Mouse (Mus musculus) heart, adult 2 months (tissue): ENCODE results near the gene Lingo2. TPM values are rescaled to one million over a fixed set of nuclear protein-coding genes. Genes with fewer than 3 reads are reported as not detected.
"Not testable (repeated sequence)": the region's sequence is repeated elsewhere in the genome, so short reads cannot be mapped to it uniquely, and the experiment has no call there.

Source experiments
- DNase-seq, 2 experiments: peaks; one replicate each; pipeline ENCODE4 v3.0.0; 2021
- H3K27ac ChIP-seq: fragments of 200-600 bp; 2 replicates; pipeline ENCODE4 v1.8.1; 2022
- H3K27me3 ChIP-seq: fragments of 200-500 bp; 2 replicates; pipeline ENCODE4 v1.6.1; 2012; ENCODE audit warnings: mild to moderate bottlenecking, low read length, inconsistent platforms, mixed read lengths; ENCODE audit not compliant: control insufficient read depth, insufficient read depth
- H3K36me3 ChIP-seq: fragments of 200-500 bp; 2 replicates; pipeline ENCODE4 v1.6.1; 2012; ENCODE audit warnings: low read length, inconsistent platforms; ENCODE audit not compliant: control insufficient read depth, insufficient read depth
- H3K4me1 ChIP-seq: fragments of 200-500 bp; 2 replicates; pipeline ENCODE4 v1.6.1; 2011; ENCODE audit warnings: low read length; ENCODE audit not compliant: control insufficient read depth, insufficient read depth
- H3K4me3 ChIP-seq: fragments of 200-600 bp; 2 replicates; pipeline ENCODE4 v1.8.1; 2022
- H3K79me2 ChIP-seq: fragments of 200-500 bp; replicated peaks from 2 replicates; pipeline ENCODE4 v1.6.1; 2012; ENCODE audit warnings: mild to moderate bottlenecking, inconsistent platforms, low read length, moderate library complexity, mixed read lengths; ENCODE audit not compliant: control insufficient read depth, insufficient read depth
- H3K9ac ChIP-seq: fragments of 200-500 bp; 2 replicates; pipeline ENCODE4 v1.6.1; 2012; ENCODE audit warnings: low read depth, mild to moderate bottlenecking, control low read depth, inconsistent platforms, low read length, mixed read lengths
- CTCF ChIP-seq: fragments of 200-600 bp; IDR thresholded peaks from 2 replicates; pipeline ENCODE4 v1.8.1; 2022; ENCODE audit warnings: antibody characterized with exemption, mild to moderate bottlenecking, moderate library complexity
- EP300 ChIP-seq: fragments of 200-500 bp; IDR thresholded peaks from 2 replicates; pipeline ENCODE4 v1.6.1; 2011; ENCODE audit warnings: low read depth, low read length, control low read depth; ENCODE audit not compliant: insufficient read depth
- POLR2A ChIP-seq: fragments of 200-500 bp; IDR thresholded peaks from 2 replicates; pipeline ENCODE4 v1.6.1; 2011; ENCODE audit warnings: mild to moderate bottlenecking, low read depth, low read length, control low read depth; ENCODE audit not compliant: insufficient read depth
- WGBS: fragments of 180-500 bp; shearing (Covaris S2); methylation state at CpG from one replicate; pipeline ENCODE4 v1.1.7; 2018; 5-methylcytosine and 5-hydroxymethylcytosine counted together
- intact Hi-C: fragments of 180-260 bp; cut with DNase I; formaldehyde crosslinking; loops from one replicate; pipeline ENCODE4 v1.15.1; 2025
- polyA plus RNA-seq: library from polyadenylated mRNA; depleted of rRNA; stranded (reverse); fragments of >200 nt; gene quantifications from 2 replicates; pipeline ENCODE4 v1.2.3, GENCODE M21; 2012
- total RNA-seq, 2 experiments: library from RNA; stranded (reverse); gene quantifications; 2 replicates each; pipeline ENCODE4 v1.2.3; 2021

Lingo2 gene
- total and polyA plus RNA-seq, 3 experiments: not detected

- intact Hi-C loops: no loop called here
- H3K36me3 ChIP-seq: no peaks in the 10 kb centered on the region
Observed at GRCm38 (mm10) chr4:36131341-36131740, 820.2 kb downstream of the Lingo2 start.

GRCm38 (mm10) chr4:36095482-36095881 is 856.1 kb downstream of the Lingo2 start:
- Histone ChIP-seq H3K4me3 (no peak overlapping the region), H3K79me2 (no peaks in the 10 kb centered on the region), H3K27ac (no peak overlapping the region), H3K9ac (no peak overlapping the region), H3K36me3 (no peaks in the 10 kb centered on the region), H3K4me1 (no peaks in the 10 kb centered on the region), H3K27me3 (no peaks in the 10 kb centered on the region)
- intact Hi-C loops: no loop called here
- WGBS: 64% methylated on average over 4 of the region's 4 CpGs
- no peak for DNase-seq
- TF ChIP-seq EP300 (no peak), POLR2A (no peak)

More at GRCm38 (mm10) chr4:36131341-36131740, 820.2 kb downstream of the Lingo2 start:
- no peaks in the 10 kb centered on the region for H3K4me1 ChIP-seq
- H3K79me2 ChIP-seq: no peaks in the 10 kb centered on the region
- H3K27me3 ChIP-seq: no peaks in the 10 kb centered on the region
- no peak overlapping the region for H3K9ac ChIP-seq
- no peak for TF ChIP-seq EP300
- TF ChIP-seq CTCF: no peak
- no peak for DNase-seq
- H3K4me3 ChIP-seq: no peak overlapping the region
- no peak overlapping the region for H3K27ac ChIP-seq

- no peak for DNase-seq
- Histone ChIP-seq H3K9ac (no peak overlapping the region), H3K27me3 (no peaks in the 10 kb centered on the region), H3K27ac (no peak overlapping the region), H3K79me2 (no peaks in the 10 kb centered on the region), H3K36me3 (no peaks in the 10 kb centered on the region), H3K4me3 (no peak overlapping the region), H3K4me1 (no peaks in the 10 kb centered on the region)
- WGBS: 81% methylated on average over 3 of the region's 3 CpGs
- intact Hi-C loops: no loop called here
- TF ChIP-seq CTCF (no peak), EP300 (no peak), POLR2A (no peak)
Observed at GRCm38 (mm10) chr4:36081095-36081852, 870.3 kb downstream of the Lingo2 start.

- H3K79me2 ChIP-seq: no peaks in the 10 kb centered on the region
- H3K4me3 ChIP-seq: no peak overlapping the region
- H3K36me3 ChIP-seq: no peaks in the 10 kb centered on the region
- H3K27ac ChIP-seq: no peak overlapping the region
- 76% methylated on average over 6 of the region's 6 CpGs for WGBS
- no peak overlapping the region for H3K9ac ChIP-seq
- H3K27me3 ChIP-seq: no peaks in the 10 kb centered on the region
- intact Hi-C loops: no loop called here
- H3K4me1 ChIP-seq: no peaks in the 10 kb centered on the region
- TF ChIP-seq CTCF (no peak), POLR2A (no peak), EP300 (no peak)
- no peak for DNase-seq
Observed at GRCm38 (mm10) chr4:36078910-36079525, 872.5 kb downstream of the Lingo2 start.

GRCm38 (mm10) chr4:36064701-36065100 is 886.8 kb downstream of the Lingo2 start:
- H3K4me1 ChIP-seq, H3K36me3 ChIP-seq, H3K79me2 ChIP-seq, H3K27me3 ChIP-seq, H3K4me3 ChIP-seq, DNase-seq, H3K27ac ChIP-seq, intact Hi-C loops, H3K9ac ChIP-seq: not testable (repeated sequence)
- 46% methylated on average over 1 of the region's 1 CpGs for WGBS

- 80% methylated on average over 6 of the region's 6 CpGs for WGBS
- TF ChIP-seq CTCF: no peak
- TF ChIP-seq EP300: no peak
- no peak for TF ChIP-seq POLR2A
Observed at GRCm38 (mm10) chr4:36052791-36053376, 898.7 kb downstream of the Lingo2 start.

More at GRCm38 (mm10) chr4:36052791-36053376, 898.7 kb downstream of the Lingo2 start:
- H3K4me1 ChIP-seq: no peaks in the 10 kb centered on the region
- no peak overlapping the region for H3K4me3 ChIP-seq
- no peaks in the 10 kb centered on the region for H3K27me3 ChIP-seq
- no peak overlapping the region for H3K9ac ChIP-seq
- H3K79me2 ChIP-seq: no peaks in the 10 kb centered on the region
- H3K36me3 ChIP-seq: no peaks in the 10 kb centered on the region
- no peak for DNase-seq
- intact Hi-C loops: no loop called here
- H3K27ac ChIP-seq: no peak overlapping the region
